Mouse (Mus musculus) C2C12 (cell line): ENCODE results near the gene Etfa. TPM values are rescaled to one million over a fixed set of nuclear protein-coding genes. Genes with fewer than 3 reads are reported as not detected.

Experiments used
- H3K27me3 ChIP-seq: one replicate; pipeline ENCODE4 v1.6.1; 2011; ENCODE audit not compliant: control insufficient read depth, insufficient read depth, insufficient read length
- H3K36me3 ChIP-seq: one replicate; pipeline ENCODE4 v1.6.1; 2011; ENCODE audit not compliant: control insufficient read depth, insufficient read depth
- H3K4me3 ChIP-seq: one replicate; pipeline ENCODE4 v1.5.1; 2011; ENCODE audit warnings: mild to moderate bottlenecking, control low read depth; ENCODE audit not compliant: poor library complexity, insufficient read depth, severe bottlenecking
- H3K79me2 ChIP-seq: one replicate; pipeline ENCODE4 v1.6.1; 2011; ENCODE audit not compliant: control insufficient read depth, insufficient read depth
- H3K79me3 ChIP-seq: one replicate; pipeline ENCODE4 v1.6.1; 2011; ENCODE audit warnings: low read depth, control low read depth
- H3ac ChIP-seq: one replicate; pipeline ENCODE3; 2011; ENCODE audit warnings: low read depth; ENCODE audit not compliant: control insufficient read depth, insufficient read length
- CEBPB ChIP-seq: IDR thresholded peaks from one replicate; pipeline ENCODE4 v1.6.1; 2011; ENCODE audit warnings: low read depth, mild to moderate bottlenecking, control low read depth, moderate library complexity
- CTCF ChIP-seq: IDR thresholded peaks from one replicate; pipeline ENCODE4 v1.5.1; 2011; ENCODE audit not compliant: control insufficient read depth, insufficient read depth, insufficient read length
- FOSL1 ChIP-seq: IDR thresholded peaks from one replicate; pipeline ENCODE4 v1.8.0; 2011; ENCODE audit warnings: mild to moderate bottlenecking, low read length; ENCODE audit not compliant: poor library complexity, insufficient read depth, severe bottlenecking
- MAX ChIP-seq: IDR thresholded peaks from one replicate; pipeline ENCODE4 v1.6.1; 2011; ENCODE audit warnings: mild to moderate bottlenecking, control low read depth
- MYOD1 ChIP-seq: IDR thresholded peaks from one replicate; pipeline ENCODE4 v1.6.1; 2011; ENCODE audit warnings: low read depth; ENCODE audit not compliant: control insufficient read depth, insufficient read length
- MYOG ChIP-seq: IDR thresholded peaks from one replicate; pipeline ENCODE4 v1.6.1; 2011; ENCODE audit not compliant: control insufficient read depth, insufficient read length; ENCODE audit errors: extremely low read depth
- USF1 ChIP-seq: IDR thresholded peaks from one replicate; pipeline ENCODE4 v1.6.1; 2011; ENCODE audit warnings: low read depth, mild to moderate bottlenecking, control low read depth, moderate library complexity
- long read RNA-seq, 2 experiments: library from polyadenylated mRNA; unstranded; transcript quantifications; one replicate each; pipeline ENCODE4 v2.0.0; 2019 to 2020
- polyA plus RNA-seq: library from polyadenylated mRNA; unstranded; fragments of >200 nt; fragmentation: generic; extraction: Trizol; gene quantifications from one replicate; pipeline ENCODE4 v1.2.1, GENCODE M21; 2012; ENCODE audit warnings: missing spikeins

Gene Etfa
- polyA plus RNA-seq, result 87.7 TPM
- long read RNA-seq, experiment 1, transcript Etfa-201 (12 exons, 1,392 nt), result major isoform, 262 of 294 reads
- long read RNA-seq, experiment 1, partial matches to known transcripts, result 15 of 294 reads
- long read RNA-seq, experiment 1, other reads (novel, unspliced or antisense), result 17 of 294 reads
- long read RNA-seq, experiment 2, transcript Etfa-201 (12 exons, 1,392 nt), result major isoform, 226 of 257 reads
- long read RNA-seq, experiment 2, partial matches to known transcripts, result 19 of 257 reads
- long read RNA-seq, experiment 2, other reads (novel, unspliced or antisense), result 12 of 257 reads

DNA sequence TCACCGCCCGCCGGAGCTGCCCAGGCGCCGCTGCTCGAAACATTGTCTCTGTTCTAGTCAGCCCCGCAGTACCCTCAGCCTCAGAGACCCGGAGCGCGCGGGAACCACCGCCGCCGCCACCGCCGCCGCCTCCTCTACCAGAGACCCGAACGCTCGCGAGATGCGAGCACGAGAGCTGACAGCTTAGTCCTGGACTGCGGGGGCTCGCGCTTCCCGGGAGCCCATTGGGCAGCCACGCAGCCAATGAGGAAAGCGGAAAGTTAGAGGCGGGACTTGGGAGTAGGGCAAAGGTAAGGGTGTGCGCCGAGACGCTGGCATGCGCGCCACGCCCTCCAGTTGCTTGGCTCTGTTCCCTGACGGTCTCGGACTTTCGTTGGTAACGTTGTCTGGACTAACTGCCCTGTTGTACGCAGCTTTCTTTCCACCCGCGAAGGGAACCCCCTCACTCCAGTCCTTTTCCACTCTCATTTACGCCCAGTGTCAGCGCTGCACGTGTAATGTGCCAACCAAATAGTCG lies at the start of gene Etfa:
TSS of gene Etfa (minus strand) at position 217 of the 517 bp plus-strand sequence.
- TF ChIP-seq MAX (peak; percentile 40), MYOD1 (no peak)
- no peaks in the 10 kb centered on the region for H3K36me3 ChIP-seq
- peaks cover 19% of the 10 kb centered on the region for H3K79me3 ChIP-seq
- peak within 1 kb of the TSS; percentile 63 for H3K4me3 ChIP-seq
- no peaks in the 10 kb centered on the region for H3K27me3 ChIP-seq
- H3K79me2 ChIP-seq, result peaks cover 48% of the 10 kb centered on the region
- peak within 1 kb of the TSS; percentile 88 for H3ac ChIP-seq

DNA sequence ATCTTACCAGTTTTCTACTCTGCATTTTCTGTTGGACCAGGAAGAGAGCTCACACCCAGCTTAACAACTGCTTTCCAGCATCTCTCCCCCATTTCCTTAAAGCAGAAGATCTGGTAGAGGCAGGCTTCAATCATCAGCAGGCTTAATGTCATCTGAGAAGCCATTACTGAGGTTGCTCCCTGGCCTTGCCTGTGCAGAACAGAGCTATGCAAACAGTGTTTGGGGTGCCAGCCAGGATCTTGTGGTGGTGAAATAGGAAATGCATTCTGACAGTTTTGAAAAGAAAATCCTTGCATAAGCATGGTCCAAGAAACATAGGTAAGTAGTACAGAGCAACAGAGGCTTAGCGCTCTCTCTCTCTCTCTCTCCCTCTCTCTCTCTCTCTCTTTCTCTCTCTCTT lies 48.9 kb upstream of the Etfa start:
- no peaks in the 10 kb centered on the region for H3K79me3 ChIP-seq
- H3K27me3 ChIP-seq, result no peaks in the 10 kb centered on the region
- no peak overlapping the region for H3ac ChIP-seq
- H3K36me3 ChIP-seq, result no peaks in the 10 kb centered on the region
- H3K4me3 ChIP-seq, result no peak overlapping the region
- TF ChIP-seq CEBPB, result no peak
- no peaks in the 10 kb centered on the region for H3K79me2 ChIP-seq

DNA sequence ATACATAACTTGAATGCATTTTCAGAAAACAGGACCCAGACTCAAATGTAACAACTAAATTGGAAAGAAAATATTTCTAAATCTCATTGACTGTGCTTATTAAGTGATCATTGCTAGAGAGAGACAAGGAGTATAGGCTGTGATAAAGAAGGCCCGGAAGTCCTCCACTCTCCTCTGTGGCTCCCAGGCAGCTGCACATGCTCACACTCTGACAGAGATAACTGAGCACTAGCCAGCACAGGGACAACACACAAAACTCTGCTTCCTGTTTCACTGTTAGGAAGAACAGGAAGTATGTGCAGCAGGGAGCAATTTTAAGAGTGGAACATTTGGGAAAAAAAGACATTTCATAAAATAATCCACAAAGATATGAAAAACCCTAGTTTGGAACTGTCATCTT lies 42.9 kb upstream of the Etfa start:
- Histone ChIP-seq H3ac (no peak overlapping the region), H3K4me3 (no peak overlapping the region), H3K36me3 (no peaks in the 10 kb centered on the region), H3K79me3 (no peaks in the 10 kb centered on the region), H3K27me3 (no peaks in the 10 kb centered on the region), H3K79me2 (no peaks in the 10 kb centered on the region)
- TF ChIP-seq FOSL1 (no peak), MYOD1 (no peak), CTCF (no peak), MYOG (no peak), CEBPB (no peak), USF1 (no peak), MAX (no peak)

DNA sequence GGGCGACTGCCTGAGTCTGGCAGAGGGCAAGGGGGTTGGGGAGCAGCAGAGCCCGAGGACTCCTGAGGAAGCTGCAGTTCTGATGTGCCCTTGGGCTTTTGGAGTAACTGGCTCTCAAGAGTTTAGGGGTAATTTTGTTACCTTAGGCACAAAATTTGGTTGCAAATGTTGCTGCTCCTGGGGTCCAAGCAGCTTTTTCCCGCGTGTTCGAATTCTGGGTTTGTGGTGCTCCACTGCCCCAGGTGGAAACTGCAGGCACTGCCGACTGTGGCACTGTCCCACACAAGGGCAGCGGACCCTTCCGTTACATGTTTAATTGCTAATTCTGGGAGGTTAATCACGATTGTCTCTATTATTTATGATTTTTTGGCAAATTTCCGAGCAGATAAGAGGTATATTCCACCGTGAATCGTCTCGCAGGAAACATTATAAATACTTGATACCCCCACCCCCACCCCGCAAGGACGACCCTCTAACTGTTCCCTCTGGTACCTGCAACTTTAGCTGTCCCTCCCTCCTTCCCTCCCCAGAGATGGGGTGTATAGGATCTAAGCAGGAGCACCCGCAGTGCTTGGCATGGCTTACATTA lies 37.4 kb upstream of the Etfa start:
- Histone ChIP-seq H3ac (no peak overlapping the region), H3K79me3 (no peaks in the 10 kb centered on the region), H3K79me2 (no peaks in the 10 kb centered on the region), H3K36me3 (no peaks in the 10 kb centered on the region), H3K4me3 (no peak overlapping the region), H3K27me3 (no peaks in the 10 kb centered on the region)
- no peak for TF ChIP-seq FOSL1
- TF ChIP-seq MYOD1, result no peak
- no peak for TF ChIP-seq CEBPB

DNA sequence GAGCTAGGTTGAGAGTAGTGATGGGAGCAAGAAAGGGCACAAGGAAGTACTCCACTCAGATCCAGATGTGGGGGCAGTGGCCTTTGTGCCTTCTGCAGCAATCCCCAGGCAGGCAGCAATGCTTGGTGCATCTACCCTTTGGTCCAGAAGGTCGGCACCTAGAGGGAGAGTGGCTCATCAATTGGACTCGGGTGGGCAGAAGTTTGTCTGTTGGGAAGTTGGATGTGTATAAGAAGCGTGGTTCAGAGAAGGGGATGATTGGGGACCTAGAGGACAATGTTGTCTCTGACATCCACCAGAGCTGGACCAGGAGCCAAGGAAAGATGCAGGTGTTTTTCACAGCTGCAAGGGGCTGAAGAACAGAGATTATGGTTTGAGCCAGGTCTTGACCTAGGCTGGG lies 36.8 kb upstream of the Etfa start:
- no peaks in the 10 kb centered on the region for H3K27me3 ChIP-seq
- no peaks in the 10 kb centered on the region for H3K79me2 ChIP-seq
- no peaks in the 10 kb centered on the region for H3K79me3 ChIP-seq
- no peak overlapping the region for H3K4me3 ChIP-seq
- H3K36me3 ChIP-seq, result no peaks in the 10 kb centered on the region
- H3ac ChIP-seq, result no peak overlapping the region
- TF ChIP-seq FOSL1 (no peak), USF1 (no peak), MYOG (no peak), CEBPB (no peak), MYOD1 (no peak), MAX (no peak), CTCF (no peak)

DNA sequence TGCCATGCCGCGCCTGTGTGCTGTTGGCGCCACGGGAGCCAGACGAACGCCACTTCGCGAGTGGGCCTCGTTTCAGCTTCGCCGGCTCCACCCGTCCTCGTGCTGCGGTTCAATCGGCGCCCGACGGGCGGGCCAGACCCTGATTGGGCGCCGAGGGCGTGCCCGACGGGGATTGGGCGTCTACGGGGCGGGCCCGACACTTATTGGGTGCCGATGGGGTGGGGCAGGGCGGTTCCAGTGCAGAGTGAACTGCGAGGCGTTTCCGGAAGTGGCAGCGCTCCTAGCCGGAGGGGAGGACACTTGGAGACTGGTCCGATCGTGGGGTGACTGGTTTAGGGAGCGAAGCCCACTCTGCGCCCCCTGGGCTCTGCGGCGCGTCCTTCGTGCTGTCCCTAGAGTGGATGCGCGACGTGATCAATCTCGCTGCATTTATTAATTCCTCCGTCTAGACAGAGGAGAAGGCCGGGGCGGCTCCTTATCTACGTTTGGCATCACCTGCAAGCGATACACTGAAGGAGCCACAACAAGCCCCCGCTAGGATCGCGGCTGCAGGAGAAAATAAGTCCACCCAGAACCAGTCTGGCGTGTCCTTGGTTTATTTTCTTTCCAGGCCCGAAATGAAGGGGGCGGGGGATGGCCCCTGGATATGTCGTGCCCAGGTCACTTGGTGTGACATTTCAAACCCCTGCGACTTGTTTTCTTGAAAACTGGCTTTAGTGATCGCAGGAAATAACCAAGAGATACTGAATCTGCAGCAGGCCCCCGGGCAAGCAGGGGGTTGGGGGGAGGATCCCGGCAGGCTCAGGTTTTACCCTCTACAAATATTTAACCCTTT lies 34.4 kb upstream of the Etfa start:
- no peaks in the 10 kb centered on the region for H3K79me3 ChIP-seq
- H3K36me3 ChIP-seq, result no peaks in the 10 kb centered on the region
- no peaks in the 10 kb centered on the region for H3K27me3 ChIP-seq
- H3ac ChIP-seq, result no peak overlapping the region
- no peaks in the 10 kb centered on the region for H3K79me2 ChIP-seq
- TF ChIP-seq MYOD1 (no peak), MAX (no peak), USF1 (no peak), MYOG (no peak), CTCF (no peak), CEBPB (no peak)
- H3K4me3 ChIP-seq, result no peak overlapping the region
